Mouse (Mus musculus): Measurements from ENCODE around the gene Ppme1. TPM values are rescaled to one million over a fixed set of nuclear protein-coding genes. Genes with fewer than 3 reads are reported as not detected.

Gene Ppme1
- polyA plus RNA-seq, 1 experiment = 23.6 TPM

DNA sequence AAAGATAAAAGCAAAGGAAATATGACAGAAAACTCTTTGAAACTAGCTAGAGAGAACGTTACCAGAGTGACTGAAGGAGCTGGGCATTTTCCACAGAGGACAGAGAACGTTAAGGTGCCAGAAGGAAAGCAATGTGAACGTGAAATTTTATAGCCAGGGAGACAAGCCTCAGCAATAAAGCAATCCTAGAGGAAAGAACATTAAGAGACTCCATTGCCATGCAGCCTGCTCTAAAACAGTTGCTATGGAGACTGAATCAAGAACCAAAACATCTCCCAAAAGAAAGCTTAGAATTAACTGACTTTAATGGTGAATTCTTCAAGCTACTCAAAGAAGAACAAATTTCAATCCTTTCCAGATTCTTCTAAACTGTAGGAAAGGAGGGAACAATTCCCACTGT lies 88.8 kb downstream of the Ppme1 start:
- TF ChIP-seq CTCF (IDR thresholded peaks at IDR 0.05; ENCODE audit: control insufficient read depth, insufficient read depth, low read length) (no peak), POLR2A (IDR thresholded peaks at IDR 0.05; ENCODE audit: borderline replicate concordance, control insufficient read depth, low read depth, low read length) (no peak)
- no peak overlapping the region for H3K27ac ChIP-seq (ENCODE audit: control insufficient read depth, insufficient read depth, low read depth, low read length, poor library complexity)
- WGBS = 45% methylated on average over 3 of the region's 3 CpGs
- no peaks in the 10 kb centered on the region for H3K4me1 ChIP-seq (ENCODE audit: control insufficient read depth, insufficient read depth, low read length)
- H3K4me3 ChIP-seq (replicated peaks; ENCODE audit: control insufficient read depth, low read depth, low read length) = no peak overlapping the region

DNA sequence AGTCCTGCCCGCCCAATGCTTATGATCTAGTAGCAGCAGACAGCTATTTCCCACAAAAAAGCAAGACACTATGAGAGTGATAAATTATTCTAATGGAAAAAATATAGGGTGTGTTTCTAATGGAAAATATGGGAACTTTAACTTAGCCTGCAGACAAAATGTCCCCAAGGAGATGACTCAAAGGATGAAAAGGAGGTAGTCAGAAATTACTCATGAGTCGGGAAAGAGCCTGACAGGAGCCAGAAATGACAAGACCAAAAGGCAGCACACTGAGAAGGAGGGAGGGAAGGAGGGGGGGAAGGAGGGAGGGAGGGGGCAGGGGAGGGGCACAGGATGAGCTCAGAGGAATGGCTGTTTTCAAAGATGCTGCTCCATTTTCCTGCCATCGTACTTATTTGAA lies 90.5 kb downstream of the Ppme1 start:
- Histone ChIP-seq H3K4me1 (ENCODE audit: control insufficient read depth, insufficient read depth, low read length) (no peaks in the 10 kb centered on the region), H3K27ac (ENCODE audit: control insufficient read depth, insufficient read depth, low read depth, low read length, poor library complexity) (no peak overlapping the region), H3K4me3 (replicated peaks; ENCODE audit: control insufficient read depth, low read depth, low read length) (no peak overlapping the region)
- TF ChIP-seq POLR2A (IDR thresholded peaks at IDR 0.05; ENCODE audit: borderline replicate concordance, control insufficient read depth, low read depth, low read length) = no peak
- no peak for TF ChIP-seq CTCF (IDR thresholded peaks at IDR 0.05; ENCODE audit: control insufficient read depth, insufficient read depth, low read length)
- 61% methylated on average over 3 of the region's 3 CpGs for WGBS

DNA sequence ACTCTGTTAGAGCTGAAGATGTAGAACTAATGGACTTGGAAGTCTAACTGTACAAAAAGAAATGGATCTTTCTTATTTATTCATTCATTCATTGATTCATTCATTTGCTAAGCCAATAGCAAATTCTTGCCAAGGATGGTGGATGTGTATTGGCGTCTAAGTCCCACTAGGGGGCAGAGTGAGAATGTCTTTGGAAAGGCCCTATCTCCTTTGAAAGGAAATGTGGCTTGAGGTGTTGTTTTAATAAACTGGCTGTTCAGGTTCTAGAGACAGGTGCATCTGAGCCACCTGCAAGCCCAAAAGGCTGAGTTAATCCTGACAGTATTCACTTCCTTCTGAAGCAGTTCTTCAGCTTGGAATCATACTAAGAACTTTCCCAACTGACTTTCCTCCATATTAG lies 92.3 kb downstream of the Ppme1 start:
- no peaks in the 10 kb centered on the region for H3K4me1 ChIP-seq (ENCODE audit: control insufficient read depth, insufficient read depth, low read length)
- no peak overlapping the region for H3K4me3 ChIP-seq (replicated peaks; ENCODE audit: control insufficient read depth, low read depth, low read length)
- no peak overlapping the region for H3K27ac ChIP-seq (ENCODE audit: control insufficient read depth, insufficient read depth, low read depth, low read length, poor library complexity)
- WGBS = 0% methylated on average over 1 of the region's 1 CpGs
- TF ChIP-seq POLR2A (IDR thresholded peaks at IDR 0.05; ENCODE audit: borderline replicate concordance, control insufficient read depth, low read depth, low read length) = no peak
- TF ChIP-seq CTCF (IDR thresholded peaks at IDR 0.05; ENCODE audit: control insufficient read depth, insufficient read depth, low read length) = no peak

Other genes starting within 250 kb of the Ppme1 start
- gene Lipt2, start 213.0 kb downstream of the Ppme1 start, polyA plus RNA-seq (2011; ENCODE audit: insufficient read depth, insufficient read length, low replicate concordance, missing spikeins) = 1.5 and 3.9 TPM in 2 replicates
- 2.7 and 2.9 TPM in 2 replicates for gene Kcne3, start 195.8 kb downstream of the Ppme1 start, polyA plus RNA-seq (2011; ENCODE audit: insufficient read depth, insufficient read length, low replicate concordance, missing spikeins)
- gene Pgm2l1, start 144.9 kb downstream of the Ppme1 start, polyA plus RNA-seq (2011; ENCODE audit: insufficient read depth, insufficient read length, low replicate concordance, missing spikeins) = 6.4 TPM in 2 replicates
- gene P4ha3, start 86.8 kb downstream of the Ppme1 start, polyA plus RNA-seq (2011; ENCODE audit: insufficient read depth, insufficient read length, low replicate concordance, missing spikeins) = not detected in 2 replicates
- 18.1 and 24.7 TPM in 2 replicates for gene C2cd3, start 74 bp downstream of the Ppme1 start, polyA plus RNA-seq (2011; ENCODE audit: insufficient read depth, insufficient read length, low replicate concordance, missing spikeins)
- 0.77 TPM in 1 of 2 replicates, not detected in the other for gene Ucp3, start 100.7 kb upstream of the Ppme1 start, polyA plus RNA-seq (2011; ENCODE audit: insufficient read depth, insufficient read length, low replicate concordance, missing spikeins)
- 557 and 572 TPM in 2 replicates for gene Ucp2, start 121.0 kb upstream of the Ppme1 start, polyA plus RNA-seq (2011; ENCODE audit: insufficient read depth, insufficient read length, low replicate concordance, missing spikeins)
- gene Dnajb13, start 142.7 kb upstream of the Ppme1 start, polyA plus RNA-seq (2011; ENCODE audit: insufficient read depth, insufficient read length, low replicate concordance, missing spikeins) = 3.4 and 4.5 TPM in 2 replicates
- 3.5 and 7.4 TPM in 2 replicates for gene Coa4, start 164.8 kb upstream of the Ppme1 start, polyA plus RNA-seq (2011; ENCODE audit: insufficient read depth, insufficient read length, low replicate concordance, missing spikeins)
- gene Rab6a, start 235.1 kb upstream of the Ppme1 start, polyA plus RNA-seq (2011; ENCODE audit: insufficient read depth, insufficient read length, low replicate concordance, missing spikeins) = 24.9 and 34.8 TPM in 2 replicates
- gene Mrpl48, start 236.0 kb upstream of the Ppme1 start, polyA plus RNA-seq (2011; ENCODE audit: insufficient read depth, insufficient read length, low replicate concordance, missing spikeins) = 23.2 and 37.9 TPM in 2 replicates

Data from bone marrow, adult 2 months (tissue).